Mouse (Mus musculus): ENCODE measurements around the gene Sec31b.

The Sec31b gene

DNA sequence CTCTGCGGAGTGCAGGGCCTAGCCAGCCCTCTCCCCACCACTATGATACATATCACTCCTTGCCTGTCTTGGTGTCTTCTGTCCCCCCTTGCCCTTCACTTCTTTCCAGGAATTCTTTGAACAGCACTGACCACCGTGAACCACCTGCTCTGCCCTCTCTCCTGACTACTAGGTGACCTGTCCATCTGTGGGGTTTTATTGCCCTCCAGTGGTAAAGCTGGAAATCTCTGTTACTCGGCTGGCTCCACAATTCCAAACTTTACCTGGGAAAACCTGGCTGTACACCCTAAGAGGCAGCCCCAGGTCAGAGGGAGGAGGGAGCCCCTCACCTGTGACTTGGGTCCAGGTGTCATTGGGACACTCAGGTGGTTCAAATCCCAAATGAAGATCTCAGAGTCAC lies 10.3 kb downstream of the Sec31b start:
- no peak for DNase-seq (ENCODE audit: low spot score in 2 of 2)

DNA sequence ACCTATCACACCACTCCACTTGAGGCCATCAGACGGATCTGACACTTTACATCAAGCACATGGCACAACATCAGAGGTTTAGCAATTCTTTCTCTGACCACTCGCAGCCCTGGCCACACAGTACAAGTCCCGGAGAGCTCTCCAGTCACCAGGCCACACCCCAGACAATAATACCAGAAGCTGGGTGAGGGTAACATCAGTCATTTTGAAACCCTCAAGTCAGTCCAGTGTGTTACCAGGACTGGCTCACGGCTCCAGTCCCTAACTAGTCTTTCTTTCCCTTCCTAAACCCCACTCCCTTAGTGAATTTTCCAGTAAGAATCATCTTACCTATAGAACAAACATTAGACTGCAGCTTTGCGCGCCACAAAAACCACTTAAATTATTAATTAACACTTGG lies 15.6 kb downstream of the Sec31b start:
- no peak for DNase-seq (ENCODE audit: low spot score in 2 of 2)

DNA sequence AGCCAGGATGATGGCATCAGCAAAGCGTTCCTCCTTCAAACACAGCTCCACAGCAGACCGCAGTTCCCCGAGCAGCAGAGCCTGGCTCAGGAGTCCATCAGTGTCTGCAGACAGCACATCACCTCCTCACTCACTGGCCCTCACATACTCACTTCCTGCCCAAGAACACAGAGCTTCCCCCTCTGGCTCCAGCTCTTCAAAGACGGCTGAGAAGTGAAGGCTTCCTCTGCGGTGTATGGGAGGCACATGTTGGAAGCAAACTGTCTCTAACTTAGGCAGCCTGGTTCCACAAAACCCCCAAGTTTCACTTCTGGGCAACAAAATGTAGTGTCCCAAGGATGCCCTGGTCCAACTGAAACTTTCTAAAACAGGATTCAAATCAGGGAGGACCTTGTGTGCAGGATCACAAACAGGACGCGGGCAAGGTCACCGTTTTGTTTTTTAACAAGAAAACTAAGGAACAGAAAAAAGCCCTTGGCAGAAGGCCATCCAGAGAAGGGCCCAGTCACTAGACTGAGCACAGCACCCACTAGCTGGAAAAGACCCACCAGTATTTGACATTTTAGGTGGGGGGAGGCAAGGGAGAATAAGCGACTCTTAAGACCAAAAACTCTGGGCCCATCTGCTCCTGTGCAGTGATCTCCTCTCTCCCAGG lies 20.0 kb downstream of the Sec31b start:
- DNase-seq (ENCODE audit: low spot score in 2 of 2): no peak

DNA sequence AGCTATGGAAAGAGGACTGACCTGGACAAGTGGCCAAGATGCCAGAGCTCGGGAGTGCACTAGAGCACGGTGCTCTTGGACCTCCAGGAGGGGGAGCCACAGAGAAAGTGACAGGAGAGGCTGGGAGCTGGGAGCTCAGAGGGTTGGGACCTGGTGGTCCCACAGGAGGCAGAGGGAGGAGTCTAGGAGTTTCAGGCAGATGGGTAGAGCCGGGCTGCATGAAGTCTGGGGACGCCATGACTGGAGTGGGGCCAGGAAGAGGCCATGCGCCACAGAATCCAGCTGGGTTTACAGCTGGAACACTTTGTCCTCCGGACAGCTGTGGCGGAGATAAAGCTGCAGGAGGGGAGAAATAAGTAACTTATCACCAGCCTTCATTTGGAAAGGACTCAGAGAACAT lies 26.5 kb downstream of the Sec31b start:
- DNase-seq (ENCODE audit: low spot score in 2 of 2): no peak

DNA sequence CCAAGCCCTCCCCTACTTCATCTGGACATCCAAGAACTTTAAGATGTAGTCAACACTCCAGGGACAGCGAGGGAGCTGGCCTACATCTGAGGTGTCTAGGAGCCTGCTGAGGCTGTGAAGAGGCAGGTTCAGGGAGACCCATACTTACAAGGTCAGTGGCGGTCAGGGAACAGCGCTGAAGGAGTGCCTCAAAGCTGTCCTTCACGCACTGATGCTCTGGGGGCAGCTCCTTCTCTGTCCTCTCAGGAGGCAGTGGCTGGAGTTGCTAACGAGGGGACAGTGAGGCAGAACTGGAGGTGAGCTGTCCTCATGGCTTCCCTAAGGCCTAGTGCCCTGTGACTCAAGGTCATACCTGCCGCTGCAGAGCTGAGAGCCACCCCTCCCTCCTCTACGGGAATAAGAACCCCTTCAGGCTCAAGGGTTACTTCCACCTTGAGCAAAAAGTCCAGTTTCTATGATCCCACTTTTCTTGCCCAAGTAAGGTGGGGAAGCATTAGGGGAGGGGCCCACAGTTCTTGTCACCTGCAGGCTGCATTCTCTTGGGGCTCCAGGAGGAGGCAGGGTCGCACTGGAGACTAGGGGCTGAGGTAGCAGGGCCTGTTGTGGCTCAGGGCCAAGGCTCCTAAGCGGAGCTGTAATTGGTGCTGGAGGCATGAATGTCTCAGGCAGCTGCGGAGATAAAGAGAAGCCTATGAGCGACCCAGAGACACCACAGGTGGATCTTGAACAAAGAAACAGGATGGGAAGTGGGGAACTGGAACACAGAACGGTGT lies 27.5 kb downstream of the Sec31b start:
- DNase-seq (ENCODE audit: low spot score in 2 of 2): no peak

DNA sequence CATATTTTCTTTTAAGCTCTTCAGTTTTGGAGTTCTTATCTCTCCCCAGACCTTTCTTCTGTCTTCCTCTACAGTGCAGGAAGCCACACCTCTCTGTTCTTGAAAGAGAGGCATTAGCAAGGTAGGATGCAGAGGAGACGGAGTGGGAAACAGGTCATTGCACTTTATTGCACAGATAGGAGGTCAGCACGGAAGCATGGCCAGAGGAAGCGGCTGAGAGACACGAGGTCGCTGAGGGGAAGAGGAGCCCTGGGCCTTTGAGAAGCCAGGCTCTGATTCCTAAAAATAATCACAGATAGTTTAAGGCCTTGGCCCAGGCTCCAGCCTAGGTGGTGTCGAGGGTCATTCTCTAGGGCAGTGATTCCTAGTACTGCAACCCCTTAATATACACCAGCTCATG lies 29.9 kb downstream of the Sec31b start:
- DNase-seq (ENCODE audit: low spot score in 2 of 2): no peak

DNA sequence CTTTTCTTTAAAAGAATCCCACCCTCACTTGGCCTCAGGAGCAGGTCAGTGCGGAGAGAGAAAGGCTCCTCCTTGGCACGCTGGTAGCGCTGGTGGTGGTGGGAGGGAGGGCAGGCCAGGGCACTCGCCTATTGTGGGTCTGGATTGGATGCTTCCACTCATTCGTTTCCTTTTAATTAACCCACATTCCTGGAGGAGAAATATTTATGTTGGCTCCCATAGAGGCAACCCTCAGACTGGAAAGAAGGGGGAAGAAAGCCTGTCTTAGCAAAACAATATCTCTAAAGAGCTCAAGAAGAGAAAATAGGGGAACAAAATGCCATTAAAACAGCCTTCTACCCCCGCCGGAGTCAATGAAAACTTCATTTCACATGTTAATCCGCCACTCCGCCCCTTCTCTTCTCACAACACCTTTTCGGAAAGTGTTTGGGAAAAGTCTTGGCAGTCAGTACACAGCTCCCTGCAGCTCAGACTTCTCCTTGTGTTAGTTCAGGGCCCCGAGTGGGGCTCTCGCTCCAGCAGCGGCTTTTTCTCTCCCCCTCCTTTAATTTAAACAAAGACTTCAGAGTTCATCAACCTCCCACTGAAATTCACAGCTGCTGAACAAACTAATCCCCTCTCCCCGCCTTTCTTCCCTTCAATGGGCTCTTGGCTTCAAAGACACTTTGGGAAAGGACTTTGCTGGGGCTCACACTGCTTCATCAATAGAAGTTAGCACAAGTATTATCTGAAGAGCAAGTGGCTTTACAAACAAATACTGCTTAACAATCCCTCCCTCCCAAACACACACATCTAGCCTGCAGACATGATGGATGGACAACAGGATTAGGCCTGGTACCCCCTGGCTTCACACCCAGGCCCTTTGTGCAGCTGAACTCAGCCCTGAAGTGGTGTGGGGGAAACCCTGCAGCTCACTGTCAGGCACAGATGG lies 30.9 kb downstream of the Sec31b start:
- no peak for DNase-seq (ENCODE audit: low spot score in 2 of 2)

DNA sequence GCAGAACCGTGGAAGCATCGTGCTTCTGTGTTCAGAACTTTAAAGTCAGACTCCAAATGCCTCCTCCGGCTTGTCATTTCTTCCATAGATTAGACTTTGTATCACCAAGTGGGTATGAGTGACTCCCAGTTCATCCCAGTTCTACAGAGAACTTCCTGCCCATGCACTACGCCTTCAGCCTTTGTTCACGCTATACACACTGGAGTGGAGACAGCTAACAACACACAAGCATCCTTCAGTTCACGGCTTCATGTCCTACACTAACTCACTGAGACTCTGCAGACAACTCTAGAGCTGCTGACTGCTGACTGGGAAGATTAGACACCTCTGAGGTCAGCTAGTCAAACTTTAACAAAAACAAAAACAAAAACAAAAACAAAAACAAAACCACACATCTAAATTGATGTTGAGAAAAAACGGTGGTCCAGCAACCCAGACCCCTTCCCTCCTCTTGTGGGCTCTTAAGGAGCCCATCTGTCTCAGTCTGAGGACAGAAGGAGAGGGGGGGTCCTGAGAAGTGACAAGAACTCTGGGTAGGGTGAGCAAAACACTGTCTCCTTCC lies 31.7 kb downstream of the Sec31b start:
- DNase-seq (ENCODE audit: low spot score in 2 of 2): no peak

DNA sequence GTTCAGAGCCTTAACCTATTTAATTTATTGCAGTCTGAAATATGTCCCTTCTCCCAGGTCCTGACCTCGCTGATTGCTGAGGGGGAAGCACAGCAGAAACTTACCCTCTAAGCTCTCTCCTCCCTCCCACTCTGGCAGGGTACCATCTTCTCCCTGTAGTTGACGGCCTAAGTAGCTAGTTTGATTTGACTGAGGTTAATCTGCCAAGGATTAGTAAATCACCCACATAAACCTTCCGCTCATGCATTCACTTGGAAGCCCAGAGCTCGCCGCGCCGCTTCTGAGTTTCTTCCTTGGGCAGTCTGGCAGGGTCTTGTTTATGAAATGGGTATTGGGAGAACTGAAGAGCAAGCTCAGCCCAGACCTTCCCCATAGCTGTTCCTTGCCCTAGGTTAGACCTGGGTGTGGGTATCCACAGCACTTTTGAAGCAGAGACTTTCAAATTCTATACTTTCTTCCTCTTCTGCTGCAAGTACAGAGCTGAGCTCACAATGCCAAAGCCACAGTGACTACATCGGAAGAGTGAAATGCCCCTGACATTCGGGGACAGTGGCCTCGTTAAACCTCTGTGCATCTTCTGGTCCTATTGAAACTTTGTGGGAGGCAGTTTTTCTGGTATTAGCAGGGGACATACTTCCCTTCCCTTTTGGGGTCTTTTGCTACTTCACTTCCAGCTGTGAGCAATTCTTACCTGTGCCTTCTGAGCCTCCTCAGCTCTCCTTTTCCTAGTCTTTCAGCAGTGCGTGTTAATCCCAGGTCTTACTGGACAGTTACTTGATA lies 32.4 kb downstream of the Sec31b start:
- no peak for DNase-seq (ENCODE audit: low spot score in 2 of 2)

DNA sequence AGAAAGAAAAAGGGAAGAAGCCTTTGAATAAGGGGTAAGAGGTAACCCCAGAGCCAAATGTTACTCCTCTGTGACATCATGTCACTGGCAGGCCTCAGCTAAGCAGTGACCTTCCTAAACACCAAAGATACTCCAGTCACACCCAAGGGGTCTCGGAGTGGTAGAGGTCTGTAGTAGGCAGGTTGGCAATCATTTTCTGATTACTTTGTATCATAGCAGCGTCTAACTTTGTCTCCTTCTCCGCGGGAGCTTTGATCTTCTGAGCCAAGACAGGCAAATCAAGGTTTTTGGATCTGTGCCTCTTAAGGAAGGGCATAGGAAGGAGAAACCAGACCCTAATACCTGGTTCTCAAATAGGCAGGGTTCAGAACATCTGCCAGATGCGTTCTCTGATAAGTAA lies 33.1 kb downstream of the Sec31b start:
- DNase-seq (ENCODE audit: low spot score in 2 of 2): no peak

DNA sequence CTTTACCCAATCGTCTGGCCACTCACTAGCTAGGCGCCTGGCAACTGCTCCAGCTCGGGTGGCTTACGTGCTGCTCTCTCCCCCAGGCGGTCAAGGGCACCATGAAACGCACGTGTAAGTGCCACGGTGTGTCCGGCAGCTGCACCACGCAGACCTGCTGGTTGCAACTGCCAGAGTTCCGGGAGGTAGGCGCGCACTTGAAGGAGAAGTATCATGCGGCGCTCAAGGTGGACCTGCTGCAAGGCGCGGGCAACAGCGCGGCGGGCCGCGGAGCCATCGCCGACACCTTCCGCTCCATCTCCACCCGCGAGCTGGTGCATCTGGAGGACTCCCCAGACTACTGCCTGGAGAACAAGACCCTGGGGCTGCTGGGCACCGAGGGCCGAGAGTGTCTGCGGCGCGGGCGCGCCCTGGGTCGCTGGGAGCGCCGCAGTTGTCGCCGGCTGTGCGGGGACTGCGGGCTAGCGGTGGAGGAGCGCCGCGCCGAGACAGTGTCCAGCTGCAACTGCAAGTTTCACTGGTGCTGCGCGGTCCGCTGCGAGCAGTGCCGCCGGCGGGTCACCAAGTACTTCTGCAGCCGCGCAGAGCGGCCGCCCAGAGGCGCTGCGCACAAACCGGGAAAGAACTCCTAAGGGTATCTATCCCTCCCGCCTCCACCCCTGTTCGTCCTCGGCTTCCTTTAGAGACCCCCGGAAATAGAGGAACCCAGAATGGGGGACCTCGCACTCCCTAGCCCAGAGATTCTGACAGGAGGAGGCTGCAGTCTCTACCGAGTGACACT lies 34.0 kb downstream of the Sec31b start:
- DNase-seq (ENCODE audit: low spot score in 2 of 2): no peak

DNA sequence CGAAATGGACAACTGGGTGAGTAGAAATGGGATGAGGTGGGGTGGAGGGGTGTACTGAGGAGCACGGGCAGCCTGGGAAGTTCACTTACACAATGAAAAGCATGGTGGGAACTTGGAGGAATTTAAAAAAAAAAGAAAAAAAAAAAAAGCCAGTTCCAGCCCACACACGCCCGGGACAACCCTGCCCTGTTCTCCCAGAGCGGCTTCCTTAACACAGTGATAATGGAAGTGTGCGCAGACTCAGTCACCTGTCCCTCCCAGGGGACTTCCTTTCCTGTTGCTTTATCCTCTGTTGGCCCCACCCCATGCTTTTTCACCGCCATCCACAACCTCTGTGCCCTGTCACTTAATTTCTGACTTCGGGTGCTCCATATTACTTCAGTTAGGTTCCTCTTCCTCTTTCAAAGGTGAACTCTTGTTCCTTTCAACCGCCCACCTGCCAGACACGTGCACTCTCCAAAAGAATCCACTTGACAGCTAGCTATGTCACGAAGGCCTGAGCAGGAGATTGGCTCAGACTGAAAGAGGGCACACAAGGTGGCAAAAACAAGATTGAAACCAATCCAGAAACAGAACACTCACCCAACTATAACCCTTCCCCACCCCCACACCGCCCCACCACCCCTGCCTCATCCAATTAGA lies 35.0 kb downstream of the Sec31b start:
- DNase-seq (ENCODE audit: low spot score in 2 of 2): no peak

DNA sequence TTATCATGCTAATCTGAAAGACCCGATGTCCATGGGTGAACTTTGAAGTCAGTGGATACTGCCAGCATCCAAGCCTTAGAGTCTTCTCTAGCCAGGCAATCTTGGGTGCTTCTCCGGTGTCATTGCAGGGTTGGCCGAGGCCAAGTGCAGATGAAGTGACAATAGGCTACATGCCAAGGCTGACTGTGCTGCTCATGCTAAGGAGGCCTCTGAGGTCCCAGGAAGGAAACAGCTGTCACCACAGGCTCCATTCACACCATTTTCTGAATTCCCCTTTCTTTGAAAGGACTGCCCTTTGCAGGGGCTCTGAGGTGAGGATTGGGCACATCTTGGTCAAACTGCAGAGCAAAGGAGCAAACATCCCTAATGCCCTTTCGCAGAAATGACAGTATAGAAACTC lies 42.9 kb downstream of the Sec31b start:
- no peak for DNase-seq (ENCODE audit: low spot score in 2 of 2)

DNA sequence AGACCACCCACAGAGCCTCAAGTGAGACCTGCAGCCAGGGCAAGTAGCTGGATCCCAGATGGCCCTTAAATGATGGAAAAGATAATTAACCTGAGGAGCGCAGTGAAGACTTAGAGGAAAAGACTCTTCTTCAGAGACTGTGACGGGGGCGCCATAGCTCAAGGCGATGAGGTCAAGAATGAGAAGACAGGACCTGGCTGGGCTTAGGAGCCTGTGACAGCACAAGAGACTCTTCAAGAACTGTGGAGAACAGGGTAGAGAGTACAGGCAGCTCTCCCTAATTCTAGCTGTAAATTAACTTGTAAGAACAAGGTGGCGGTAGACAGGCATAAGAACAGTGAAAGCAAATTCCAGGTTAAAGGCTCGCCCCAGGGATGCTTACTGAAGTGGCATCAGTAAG lies 43.7 kb downstream of the Sec31b start:
- DNase-seq (ENCODE audit: low spot score in 2 of 2): no peak

DNA sequence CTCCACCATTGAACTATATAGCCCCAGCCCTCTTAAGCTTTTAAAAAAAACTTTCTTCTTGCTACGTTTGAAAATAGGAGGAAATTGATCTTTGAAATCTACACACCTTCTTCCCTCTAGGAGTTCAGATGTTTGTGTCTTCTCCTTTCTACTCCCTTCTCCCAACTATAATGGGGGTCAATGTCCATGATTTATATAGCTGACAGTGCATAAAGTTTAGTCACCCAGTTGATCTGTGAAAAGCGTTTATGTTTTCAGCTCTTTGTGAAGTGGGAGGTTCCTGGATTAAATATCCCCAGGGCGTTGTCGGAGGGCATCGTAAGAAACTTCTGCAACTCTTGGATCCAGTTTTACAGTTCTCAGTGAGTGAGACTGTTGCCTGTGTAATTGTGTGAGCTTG lies 45.4 kb downstream of the Sec31b start:
- no peak for DNase-seq (ENCODE audit: low spot score in 2 of 2)

DNA sequence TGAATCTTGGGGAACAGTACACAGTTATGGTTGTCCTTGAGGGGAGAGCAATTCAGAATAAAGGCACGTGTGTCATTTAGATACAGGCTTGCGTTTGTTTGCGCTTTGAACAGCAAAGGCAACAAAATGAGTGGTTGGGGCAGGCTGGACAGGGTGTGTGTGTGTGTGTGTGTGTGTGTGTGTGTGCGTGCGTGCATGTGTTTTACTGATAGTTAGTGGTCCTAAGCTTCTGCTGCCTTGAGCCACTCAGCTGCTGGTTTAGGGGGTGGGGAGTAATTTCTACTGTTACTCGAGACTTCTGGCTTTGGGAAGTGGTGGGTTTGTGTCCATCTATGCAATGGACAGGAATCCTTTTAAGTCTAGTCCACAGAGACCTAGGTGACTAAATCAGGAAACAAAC lies 46.7 kb downstream of the Sec31b start:
- DNase-seq (ENCODE audit: low spot score in 2 of 2): no peak

DNA sequence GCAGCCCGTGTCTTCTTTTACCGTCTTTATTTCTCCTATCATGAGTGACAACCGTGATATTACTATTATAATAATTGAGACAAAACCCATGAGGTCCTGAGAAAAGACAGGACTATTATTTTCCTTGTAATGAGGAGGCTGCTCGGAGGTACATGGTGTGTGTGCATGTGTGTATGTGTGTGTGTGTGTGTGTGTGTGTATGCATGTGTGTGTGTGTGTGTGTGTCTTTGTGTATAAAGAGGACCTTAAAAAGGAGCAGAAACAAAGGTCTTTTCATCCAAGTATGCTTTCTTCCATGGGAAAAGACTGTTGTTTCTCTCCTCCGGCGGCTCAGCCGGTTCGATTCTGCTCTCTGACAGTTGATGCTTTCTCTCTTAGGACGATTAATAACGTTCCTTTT lies 48.7 kb downstream of the Sec31b start:
- no peak for DNase-seq (ENCODE audit: low spot score in 2 of 2)

DNA sequence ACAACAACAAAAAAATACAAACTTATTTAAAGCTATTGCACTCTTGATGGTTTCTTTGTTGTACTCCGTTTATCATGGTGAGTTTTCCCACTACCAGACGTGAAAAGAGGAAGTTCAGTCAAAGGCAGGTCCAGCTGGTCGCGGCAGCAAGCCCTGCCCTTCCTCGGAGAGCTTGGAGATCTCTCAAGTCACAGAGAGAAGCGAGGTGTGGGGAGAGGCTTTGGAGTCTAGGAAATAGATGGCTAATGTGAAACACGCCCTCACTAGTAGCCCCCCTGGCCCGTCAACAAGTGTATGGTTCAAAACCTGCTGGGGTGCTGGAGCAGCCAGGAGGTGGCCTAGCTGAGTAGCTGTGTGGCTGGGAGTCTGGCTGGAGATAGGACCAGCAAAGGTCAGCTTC lies 49.2 kb downstream of the Sec31b start:
- no peak for DNase-seq (ENCODE audit: low spot score in 2 of 2)

DNA sequence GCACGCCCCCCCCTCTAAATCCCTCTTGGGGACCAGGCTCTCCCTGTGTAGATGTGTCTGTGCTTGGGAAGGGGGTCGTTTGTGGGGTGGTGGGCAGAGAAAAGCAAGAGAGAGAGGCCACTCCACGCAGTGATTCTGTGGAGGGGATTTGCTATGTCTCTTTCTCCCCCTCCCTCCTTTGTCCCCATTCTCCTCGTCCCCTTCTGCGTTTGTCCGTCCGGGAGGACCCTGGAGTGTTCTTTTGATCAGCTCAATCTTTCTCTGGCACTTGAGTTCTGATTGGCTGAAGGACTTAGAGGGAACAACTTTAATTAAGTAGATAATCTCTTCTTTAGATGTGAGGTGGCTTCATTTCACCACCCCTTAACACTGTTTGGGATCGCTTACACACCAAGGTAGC lies 52.5 kb downstream of the Sec31b start, which contains the start of gene Wnt8b:
Gene Wnt8b, plus strand, starts transcription at position 345 of the 400 bp plus-strand sequence.
- DNase-seq (ENCODE audit: low spot score in 2 of 2): no peak

DNA sequence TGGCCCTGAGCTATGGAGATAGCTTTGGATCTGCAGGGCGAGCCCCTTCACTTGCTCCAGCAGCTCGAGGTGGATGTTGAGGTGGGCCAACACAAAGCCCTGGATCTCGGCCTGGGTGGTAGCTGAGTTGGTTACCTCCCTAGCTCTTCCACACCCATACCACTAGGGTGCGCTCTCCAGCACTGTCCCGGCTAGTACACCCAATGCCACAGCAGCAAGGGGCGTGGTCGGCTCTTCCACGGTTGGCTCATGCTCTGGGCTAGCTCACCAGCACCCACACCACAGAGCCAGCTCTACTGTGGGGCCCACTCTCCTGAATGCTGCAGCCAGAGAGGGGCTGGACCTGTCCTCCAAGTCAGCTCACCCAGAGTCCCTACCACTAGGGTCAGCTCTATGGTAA lies 58.4 kb downstream of the Sec31b start:
- no peak for DNase-seq (ENCODE audit: low spot score in 2 of 2)

All from right cerebral cortex, postnatal 36 days (tissue).